Mouse (Mus musculus) hindbrain, embryonic 13.5 days (tissue): Measurements from ENCODE around the gene Ica1. TPM values are rescaled to one million over a fixed set of nuclear protein-coding genes. Genes with fewer than 3 reads are reported as not detected.

Experiments
- ATAC-seq: fragments of 200-750 bp; cut with Nextera tagmentation; 2 replicates; pipeline ENCODE4 v1.8.0; 2017; ENCODE audit warnings: moderate TSS enrichment; ENCODE audit not compliant: low FRiP score
- H3K27ac ChIP-seq: fragments of 300-500 bp; sonication (generic); 2 replicates; pipeline ENCODE4 v1.5.1; 2015; ENCODE audit warnings: inconsistent platforms, mild to moderate bottlenecking, moderate library complexity
- H3K27me3 ChIP-seq: fragments of 300-500 bp; sonication (generic); 2 replicates; pipeline ENCODE4 v1.6.1; 2015; ENCODE audit warnings: mild to moderate bottlenecking, inconsistent platforms
- H3K36me3 ChIP-seq: fragments of 300-500 bp; sonication (generic); 2 replicates; pipeline ENCODE4 v1.6.1; 2015; ENCODE audit warnings: mild to moderate bottlenecking, inconsistent platforms
- H3K4me1 ChIP-seq: fragments of 300-500 bp; sonication (generic); replicated peaks from 2 replicates; pipeline ENCODE4 v1.6.1; 2015; ENCODE audit warnings: inconsistent platforms
- H3K4me2 ChIP-seq: fragments of 300-500 bp; sonication (generic); 2 replicates; pipeline ENCODE4 v1.6.1; 2015; ENCODE audit warnings: inconsistent platforms, mild to moderate bottlenecking, moderate library complexity
- H3K4me3 ChIP-seq: fragments of 300-500 bp; sonication (generic); 2 replicates; pipeline ENCODE4 v1.5.1; 2015; ENCODE audit warnings: mild to moderate bottlenecking, inconsistent platforms
- H3K9ac ChIP-seq: fragments of 300-500 bp; sonication (generic); 2 replicates; pipeline ENCODE4 v1.6.1; 2015; ENCODE audit warnings: mild to moderate bottlenecking, inconsistent platforms
- H3K9me3 ChIP-seq: fragments of 300-500 bp; sonication (generic); 2 replicates; pipeline ENCODE4 v1.6.1; 2016; ENCODE audit warnings: inconsistent platforms
- WGBS: fragments of 180-500 bp; shearing (Covaris S2); methylation state at CpG from one replicate; pipeline ENCODE4 v1.1.7; 2015; 5-methylcytosine and 5-hydroxymethylcytosine counted together
- polyA plus RNA-seq: library from polyadenylated mRNA; unstranded; fragments of >200 nt; fragmentation: Nextera tagmentation; extraction: Ambion mirVana; gene quantifications from 2 replicates; pipeline ENCODE4 v1.2.1, GENCODE M21; 2015

Ica1 gene
- polyA plus RNA-seq, 1 experiment from 2014 or later: 48.1 TPM

- WGBS: 78% methylated on average over 10 of the region's 10 CpGs
These were observed 129.9 kb downstream of the Ica1 start for GRCm38 (mm10) chr6:8648185-8648901.

DNA sequence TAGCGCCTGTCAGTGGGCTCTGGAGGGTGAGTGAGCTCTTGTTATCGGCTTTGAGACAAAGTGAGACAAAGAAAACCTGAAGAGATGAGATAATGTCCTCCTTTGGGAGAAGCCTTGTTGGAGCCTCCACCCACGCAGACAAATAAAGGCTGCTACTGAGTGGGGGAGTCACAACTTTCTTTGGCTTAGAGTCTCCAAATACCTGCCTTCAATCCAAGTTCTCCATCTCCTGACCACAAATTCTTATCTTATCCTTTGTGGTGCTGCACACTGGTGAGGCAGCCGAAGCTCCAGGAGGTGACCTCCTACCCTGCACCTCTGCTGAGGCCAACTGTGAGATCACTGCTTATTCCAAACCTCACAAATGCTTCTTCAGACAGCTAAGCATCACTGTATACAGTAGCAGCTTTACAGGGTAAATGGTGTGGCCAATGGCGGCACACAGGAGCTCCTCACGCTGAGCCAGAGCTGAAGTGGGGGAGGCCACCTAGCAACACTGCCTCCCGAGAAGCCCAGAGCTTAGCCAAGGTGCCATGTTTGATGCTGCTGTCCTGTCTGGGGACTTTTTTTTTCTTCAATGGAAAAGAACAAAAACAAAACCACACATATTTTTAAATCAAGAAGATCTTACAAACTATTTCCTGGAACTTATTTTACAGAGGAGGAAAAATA lies 130.6 kb downstream of the Ica1 start:
- Histone ChIP-seq H3K27me3 (no peaks in the 10 kb centered on the region), H3K27ac (no peak overlapping the region), H3K4me3 (no peak overlapping the region), H3K36me3 (peaks cover 2% of the 10 kb centered on the region; the same call in 1 of the 2 replicates), H3K9me3 (no peaks in the 10 kb centered on the region), H3K4me1 (no peaks in the 10 kb centered on the region), H3K4me2 (no peak overlapping the region), H3K9ac (no peak overlapping the region)
- no peak for ATAC-seq
- WGBS: 88% methylated on average over 7 of the region's 7 CpGs

More at GRCm38 (mm10) chr6:8648185-8648901, 129.9 kb downstream of the Ica1 start:
- Histone ChIP-seq H3K9ac (no peak overlapping the region), H3K4me2 (no peak overlapping the region), H3K27me3 (no peaks in the 10 kb centered on the region), H3K4me3 (no peak overlapping the region), H3K27ac (no peak overlapping the region), H3K9me3 (no peaks in the 10 kb centered on the region), H3K36me3 (peaks cover 2% of the 10 kb centered on the region; the same call in 1 of the 2 replicates), H3K4me1 (no peaks in the 10 kb centered on the region)
- ATAC-seq: no peak

DNA sequence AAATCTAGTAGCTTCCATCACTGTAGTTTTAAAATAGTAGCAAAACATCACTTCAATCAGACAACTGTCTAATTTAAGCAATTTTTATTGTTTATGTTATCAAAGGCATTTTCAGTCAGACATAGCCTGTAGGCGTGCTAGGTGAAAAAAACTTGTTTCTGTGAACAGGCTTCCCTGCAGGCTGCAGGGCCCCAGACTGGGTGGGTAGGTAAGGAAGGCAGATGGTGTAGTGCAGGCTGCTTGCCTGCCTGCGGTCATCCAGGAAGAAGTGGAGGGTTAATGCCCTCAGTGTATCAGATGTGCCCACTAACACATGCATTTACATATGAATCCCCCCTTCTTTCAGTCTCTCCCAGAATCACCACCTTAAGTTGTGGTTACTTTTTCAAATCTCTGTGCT lies 132.6 kb downstream of the Ica1 start:
- Histone ChIP-seq H3K9me3 (no peaks in the 10 kb centered on the region), H3K36me3 (peaks cover 2% of the 10 kb centered on the region; the same call in 1 of the 2 replicates), H3K27me3 (no peaks in the 10 kb centered on the region), H3K4me1 (no peaks in the 10 kb centered on the region), H3K4me2 (no peak overlapping the region), H3K4me3 (no peak overlapping the region), H3K27ac (no peak overlapping the region), H3K9ac (no peak overlapping the region)
- 42% methylated on average over 2 of the region's 2 CpGs for WGBS
- ATAC-seq: no peak

DNA sequence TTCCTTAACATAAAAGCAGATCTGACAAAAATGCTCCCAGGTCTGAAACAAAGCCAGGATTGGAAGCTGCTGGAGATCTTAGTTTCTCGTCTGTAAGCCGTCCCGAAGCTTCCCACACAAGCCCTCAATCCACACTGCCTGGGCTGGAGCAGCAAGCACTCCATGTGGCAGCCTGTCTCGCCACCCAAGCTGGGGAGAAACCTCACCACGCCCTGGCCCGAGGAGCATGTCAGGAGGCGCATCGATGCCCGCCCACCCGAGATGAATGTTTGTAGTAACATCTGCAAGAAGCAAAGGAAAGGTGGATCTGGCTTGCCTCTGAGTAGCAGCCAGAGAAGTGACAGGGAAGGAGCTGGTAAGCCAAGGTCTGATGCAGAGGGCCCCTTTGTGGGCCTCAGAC lies 133.6 kb downstream of the Ica1 start:
- no peak overlapping the region for H3K4me2 ChIP-seq
- H3K27me3 ChIP-seq: no peaks in the 10 kb centered on the region
- H3K9me3 ChIP-seq: no peaks in the 10 kb centered on the region
- no peak overlapping the region for H3K27ac ChIP-seq
- 88% methylated on average over 10 of the region's 10 CpGs for WGBS
- H3K36me3 ChIP-seq: peaks cover 2% of the 10 kb centered on the region; the same call in 1 of the 2 replicates
- no peaks in the 10 kb centered on the region for H3K4me1 ChIP-seq
- H3K4me3 ChIP-seq: no peak overlapping the region
- H3K9ac ChIP-seq: no peak overlapping the region
- ATAC-seq: no peak

- no peak overlapping the region for H3K27ac ChIP-seq
- no peaks in the 10 kb centered on the region for H3K4me1 ChIP-seq
- ATAC-seq: no peak
- peaks cover 8% of the 10 kb centered on the region; the same call in 1 of the 2 replicates for H3K36me3 ChIP-seq
- H3K9ac ChIP-seq: no peak overlapping the region
- 93% methylated on average over 5 of the region's 5 CpGs for WGBS
- 0 out of 2 replicates have a peak, but pooled peaks cover 5% of the 10 kb centered on the region for H3K9me3 ChIP-seq
- no peaks in the 10 kb centered on the region for H3K27me3 ChIP-seq
- H3K4me2 ChIP-seq: no peak overlapping the region
- H3K4me3 ChIP-seq: no peak overlapping the region
These were observed 137.4 kb downstream of the Ica1 start for GRCm38 (mm10) chr6:8640863-8641262.

DNA sequence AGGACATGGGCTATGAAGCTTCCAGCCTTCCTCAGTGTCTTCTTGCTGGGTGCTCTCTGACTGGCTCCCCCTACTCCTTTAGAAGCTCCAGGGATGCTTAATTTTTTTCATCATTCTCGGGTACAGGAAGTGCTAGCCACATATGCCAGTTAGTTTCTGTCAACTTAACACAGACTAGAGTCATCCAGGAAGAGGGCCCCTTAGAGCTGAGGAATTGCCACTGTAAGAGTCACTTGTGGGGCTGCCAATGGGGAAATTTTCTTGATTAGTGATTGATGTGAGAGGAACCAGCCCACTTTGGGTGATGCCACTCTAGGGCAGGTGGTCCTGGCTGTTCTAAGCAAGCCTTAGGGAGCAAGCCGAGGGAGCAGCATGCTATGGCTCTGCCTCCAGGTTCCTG lies 138.8 kb downstream of the Ica1 start:
- H3K4me2 ChIP-seq: no peak overlapping the region
- WGBS: 81% methylated on average over 2 of the region's 2 CpGs
- H3K9me3 ChIP-seq: 0 out of 2 replicates have a peak, but pooled peaks cover 5% of the 10 kb centered on the region
- H3K4me3 ChIP-seq: no peak overlapping the region
- H3K4me1 ChIP-seq: no peaks in the 10 kb centered on the region
- H3K27ac ChIP-seq: no peak overlapping the region
- no peak for ATAC-seq
- H3K27me3 ChIP-seq: no peaks in the 10 kb centered on the region
- no peak overlapping the region for H3K9ac ChIP-seq
- peaks cover 8% of the 10 kb centered on the region; the same call in 1 of the 2 replicates for H3K36me3 ChIP-seq

GRCm38 (mm10) chr6:8638899-8639298 lies 139.4 kb downstream of the Ica1 start:
- no peaks in the 10 kb centered on the region for H3K27me3 ChIP-seq
- no peak for ATAC-seq
- H3K4me1 ChIP-seq: no peaks in the 10 kb centered on the region
- no peak overlapping the region for H3K27ac ChIP-seq
- H3K9me3 ChIP-seq: 0 out of 2 replicates have a peak, but pooled peaks cover 5% of the 10 kb centered on the region
- no peak overlapping the region for H3K9ac ChIP-seq
- peaks cover 7% of the 10 kb centered on the region; the same call in 1 of the 2 replicates for H3K36me3 ChIP-seq
- no peak overlapping the region for H3K4me3 ChIP-seq
- H3K4me2 ChIP-seq: no peak overlapping the region
- WGBS: 93% methylated on average over 4 of the region's 4 CpGs

- Histone ChIP-seq H3K9ac (no peak overlapping the region), H3K36me3 (peaks cover 7% of the 10 kb centered on the region; the same call in 1 of the 2 replicates), H3K4me3 (no peak overlapping the region), H3K4me1 (no peaks in the 10 kb centered on the region), H3K27me3 (no peaks in the 10 kb centered on the region), H3K4me2 (no peak overlapping the region), H3K9me3 (0 out of 2 replicates have a peak, but pooled peaks cover 5% of the 10 kb centered on the region), H3K27ac (no peak overlapping the region)
- ATAC-seq: no peak
- 84% methylated on average over 4 of the region's 4 CpGs for WGBS
These were observed 140.2 kb downstream of the Ica1 start for GRCm38 (mm10) chr6:8638122-8638521.

DNA sequence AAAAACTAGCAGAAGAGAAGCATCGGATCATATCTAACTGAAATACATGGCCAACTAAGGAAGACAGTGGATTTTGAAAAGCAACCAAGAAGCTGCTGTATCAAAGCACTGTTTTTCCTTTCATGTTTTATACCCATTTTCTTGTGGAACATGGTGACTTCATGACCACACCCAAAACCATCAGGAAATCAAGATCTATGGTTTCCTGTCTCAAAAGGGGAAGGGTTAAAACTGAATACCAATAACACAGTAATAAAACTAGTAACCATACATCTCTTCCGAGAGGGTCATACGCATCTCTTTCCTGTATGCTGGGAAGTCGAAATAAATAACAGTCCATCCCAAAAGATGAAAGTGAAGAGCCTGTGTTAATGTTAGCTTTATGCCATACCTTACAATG lies 145.6 kb downstream of the Ica1 start:
- Histone ChIP-seq H3K9ac (no peak overlapping the region), H3K9me3 (0 out of 2 replicates have a peak, but pooled peaks cover 5% of the 10 kb centered on the region), H3K27me3 (no peaks in the 10 kb centered on the region), H3K36me3 (peaks cover 9% of the 10 kb centered on the region; the same call in 1 of the 2 replicates), H3K4me1 (no peaks in the 10 kb centered on the region; the same call in 1 of the 2 replicates), H3K4me3 (no peak overlapping the region), H3K4me2 (no peak overlapping the region), H3K27ac (no peak overlapping the region)
- no peak for ATAC-seq
- 95% methylated on average over 4 of the region's 4 CpGs for WGBS

- H3K4me1 ChIP-seq: no peaks in the 10 kb centered on the region; the same call in 1 of the 2 replicates
- 0 out of 2 replicates have a peak, but pooled peaks cover 5% of the 10 kb centered on the region for H3K9me3 ChIP-seq
- WGBS: 75% methylated on average over 5 of the region's 5 CpGs
- ATAC-seq: no peak
- no peak overlapping the region for H3K4me3 ChIP-seq
- H3K4me2 ChIP-seq: no peak overlapping the region
- no peak overlapping the region for H3K27ac ChIP-seq
- H3K9ac ChIP-seq: no peak overlapping the region
- peaks cover 9% of the 10 kb centered on the region; the same call in 1 of the 2 replicates for H3K36me3 ChIP-seq
- no peaks in the 10 kb centered on the region for H3K27me3 ChIP-seq
These were observed 146.2 kb downstream of the Ica1 start for GRCm38 (mm10) chr6:8631986-8632632.

- ATAC-seq: no peak
- H3K9me3 ChIP-seq: 0 out of 2 replicates have a peak, but pooled peaks cover 2% of the 10 kb centered on the region
- no peak overlapping the region for H3K9ac ChIP-seq
- no peak overlapping the region for H3K27ac ChIP-seq
- H3K4me2 ChIP-seq: no peak overlapping the region
- H3K4me1 ChIP-seq: no peaks in the 10 kb centered on the region; the same call in 1 of the 2 replicates
- 81% methylated on average over 8 of the region's 8 CpGs for WGBS
- 0 out of 2 replicates have a peak, but pooled peaks cover 4% of the 10 kb centered on the region for H3K36me3 ChIP-seq
- H3K27me3 ChIP-seq: no peaks in the 10 kb centered on the region
- no peak overlapping the region for H3K4me3 ChIP-seq
These were observed 146.9 kb downstream of the Ica1 start for GRCm38 (mm10) chr6:8631362-8631761.

- Histone ChIP-seq H3K9me3 (no peaks in the 10 kb centered on the region), H3K27ac (no peak overlapping the region), H3K4me3 (no peak overlapping the region), H3K9ac (no peak overlapping the region), H3K36me3 (0 out of 2 replicates have a peak, but pooled peaks cover 3% of the 10 kb centered on the region), H3K27me3 (no peaks in the 10 kb centered on the region), H3K4me2 (no peak overlapping the region), H3K4me1 (no peaks in the 10 kb centered on the region; the same call in 1 of the 2 replicates)
- ATAC-seq: no peak
- WGBS: 87% methylated on average over 7 of the region's 7 CpGs
These were observed 147.8 kb downstream of the Ica1 start for GRCm38 (mm10) chr6:8630531-8630930.
